Mouse (Mus musculus): Measurements from ENCODE around the gene Zfp281.

GRCm38 (mm10) chr1:136669926-136670325 lies 45.2 kb downstream of the Zfp281 start:
- TF ChIP-seq POU5F1 (IDR thresholded peaks at IDR 0.05; ENCODE audit: borderline replicate concordance, low read length) (no peak), CTCF (conservative IDR thresholded peaks at IDR 0.05; ENCODE audit: low read length) (no peak)
